Mouse (Mus musculus) mature B cell (primary cell): ENCODE data around the gene Pex19.

Source experiments
- in situ Hi-C: fragments of 300-500 bp; cut with MboI; formaldehyde crosslinking; loops from 2 replicates; pipeline ENCODE4 v1.14.3; 2019

Gene Pex19

GRCm38 (mm10) chr1:172132319-172132718 is 5.8 kb downstream of the Pex19 start:
- in situ Hi-C loops = no loop called here

- in situ Hi-C loops = no loop called here
Observed at GRCm38 (mm10) chr1:172133535-172133934, 7.0 kb downstream of the Pex19 start.

- in situ Hi-C loops = no loop called here
Observed at GRCm38 (mm10) chr1:172134072-172134471, 7.5 kb downstream of the Pex19 start.

GRCm38 (mm10) chr1:172140160-172140559 is 13.6 kb downstream of the Pex19 start:
- in situ Hi-C loops = loop anchor here (10.0 kb wide), 1 partner anchor 175 kb away; no protein-coding TSS in a partner anchor

- in situ Hi-C loops = loop anchor here (10.0 kb wide), 1 partner anchor 174 kb away; no protein-coding TSS in a partner anchor
Observed at GRCm38 (mm10) chr1:172140825-172141224, 14.3 kb downstream of the Pex19 start.

- in situ Hi-C loops = loop anchor here (10.0 kb wide), 1 partner anchor 173 kb away; no protein-coding TSS in a partner anchor
Observed at GRCm38 (mm10) chr1:172141529-172141928, 15.0 kb downstream of the Pex19 start.

GRCm38 (mm10) chr1:172143570-172143969 is 17.0 kb downstream of the Pex19 start:
- in situ Hi-C loops = loop anchor here (10.0 kb wide), 1 partner anchor 171 kb away; no protein-coding TSS in a partner anchor

- in situ Hi-C loops = loop anchor here (10.0 kb wide), 1 partner anchor 167 kb away; no protein-coding TSS in a partner anchor
Observed at GRCm38 (mm10) chr1:172147835-172148278, 21.3 kb downstream of the Pex19 start, which contains the start of gene Dcaf8. Gene Dcaf8, plus strand, starts transcription at chr1:172148084.

- in situ Hi-C loops = loop anchor here (10.0 kb wide), 1 partner anchor 166 kb away; no protein-coding TSS in a partner anchor
Observed at GRCm38 (mm10) chr1:172148279-172148954, 21.9 kb downstream of the Pex19 start.

- in situ Hi-C loops = loop anchor here (10.0 kb wide), 1 partner anchor 166 kb away; no protein-coding TSS in a partner anchor
Observed at GRCm38 (mm10) chr1:172148955-172149815, 22.6 kb downstream of the Pex19 start.

GRCm38 (mm10) chr1:172154536-172154935 is 28.0 kb downstream of the Pex19 start:
- in situ Hi-C loops = no loop called here

GRCm38 (mm10) chr1:172155518-172155917 is 29.0 kb downstream of the Pex19 start:
- in situ Hi-C loops = no loop called here

GRCm38 (mm10) chr1:172159970-172160369 is 33.4 kb downstream of the Pex19 start:
- in situ Hi-C loops = no loop called here

GRCm38 (mm10) chr1:172160508-172160907 is 34.0 kb downstream of the Pex19 start:
- in situ Hi-C loops = no loop called here

GRCm38 (mm10) chr1:172162009-172162408 is 35.5 kb downstream of the Pex19 start:
- in situ Hi-C loops = no loop called here

GRCm38 (mm10) chr1:172162959-172163358 is 36.4 kb downstream of the Pex19 start:
- in situ Hi-C loops = no loop called here

GRCm38 (mm10) chr1:172167911-172168310 is 41.4 kb downstream of the Pex19 start:
- in situ Hi-C loops = no loop called here

GRCm38 (mm10) chr1:172169809-172170208 is 43.3 kb downstream of the Pex19 start:
- in situ Hi-C loops = no loop called here

- in situ Hi-C loops = no loop called here
Observed at GRCm38 (mm10) chr1:172172381-172172780, 45.8 kb downstream of the Pex19 start.

GRCm38 (mm10) chr1:172173181-172173580 is 46.6 kb downstream of the Pex19 start:
- in situ Hi-C loops = no loop called here

- in situ Hi-C loops = no loop called here
Observed at GRCm38 (mm10) chr1:172177791-172178190, 51.2 kb downstream of the Pex19 start.

- in situ Hi-C loops = no loop called here
Observed at GRCm38 (mm10) chr1:172179102-172179501, 52.5 kb downstream of the Pex19 start.
